Mouse (Mus musculus) liver, embryonic 14 days (tissue): ENCODE data around the gene Ret. TPM values are rescaled to one million over a fixed set of nuclear protein-coding genes. Genes with fewer than 3 reads are reported as not detected.

Experiments
- polyA plus RNA-seq: library from polyadenylated mRNA; depleted of rRNA; stranded (reverse); fragments of >200 nt; gene quantifications from 2 replicates; pipeline ENCODE4 v1.2.3, GENCODE M21; 2012; rRNA removed

The Ret gene
- 0.01 TPM in 2 replicates for polyA plus RNA-seq

DNA sequence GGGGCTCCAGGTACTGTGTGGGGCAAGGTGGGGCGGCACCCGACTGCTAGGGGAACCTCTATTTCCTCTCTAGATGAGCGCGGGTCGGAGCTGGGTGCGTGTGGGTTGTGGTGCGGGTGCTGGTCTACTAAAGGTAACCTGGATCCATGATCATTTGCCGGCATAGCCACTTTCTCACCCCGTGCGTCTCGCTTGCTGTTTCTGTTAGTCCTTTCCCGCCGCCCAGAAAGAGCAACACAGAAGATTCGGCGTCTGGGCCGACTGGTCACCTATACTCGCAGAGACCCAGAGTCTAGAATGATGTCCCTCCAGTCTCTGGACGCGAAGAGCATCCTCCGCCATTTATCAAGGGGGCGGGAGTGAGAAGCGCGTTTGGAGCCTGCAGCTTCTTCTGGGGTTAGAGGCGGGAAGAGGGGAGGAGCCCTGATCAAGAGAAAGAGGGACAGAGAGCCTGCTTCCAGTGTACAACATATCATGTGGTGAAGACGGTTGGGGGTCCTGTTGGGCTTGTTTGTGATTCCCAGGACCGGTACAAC lies at the start of gene Ret:
Gene Ret (minus strand): TSS at position 279 of the 536 bp plus-strand sequence.

DNA sequence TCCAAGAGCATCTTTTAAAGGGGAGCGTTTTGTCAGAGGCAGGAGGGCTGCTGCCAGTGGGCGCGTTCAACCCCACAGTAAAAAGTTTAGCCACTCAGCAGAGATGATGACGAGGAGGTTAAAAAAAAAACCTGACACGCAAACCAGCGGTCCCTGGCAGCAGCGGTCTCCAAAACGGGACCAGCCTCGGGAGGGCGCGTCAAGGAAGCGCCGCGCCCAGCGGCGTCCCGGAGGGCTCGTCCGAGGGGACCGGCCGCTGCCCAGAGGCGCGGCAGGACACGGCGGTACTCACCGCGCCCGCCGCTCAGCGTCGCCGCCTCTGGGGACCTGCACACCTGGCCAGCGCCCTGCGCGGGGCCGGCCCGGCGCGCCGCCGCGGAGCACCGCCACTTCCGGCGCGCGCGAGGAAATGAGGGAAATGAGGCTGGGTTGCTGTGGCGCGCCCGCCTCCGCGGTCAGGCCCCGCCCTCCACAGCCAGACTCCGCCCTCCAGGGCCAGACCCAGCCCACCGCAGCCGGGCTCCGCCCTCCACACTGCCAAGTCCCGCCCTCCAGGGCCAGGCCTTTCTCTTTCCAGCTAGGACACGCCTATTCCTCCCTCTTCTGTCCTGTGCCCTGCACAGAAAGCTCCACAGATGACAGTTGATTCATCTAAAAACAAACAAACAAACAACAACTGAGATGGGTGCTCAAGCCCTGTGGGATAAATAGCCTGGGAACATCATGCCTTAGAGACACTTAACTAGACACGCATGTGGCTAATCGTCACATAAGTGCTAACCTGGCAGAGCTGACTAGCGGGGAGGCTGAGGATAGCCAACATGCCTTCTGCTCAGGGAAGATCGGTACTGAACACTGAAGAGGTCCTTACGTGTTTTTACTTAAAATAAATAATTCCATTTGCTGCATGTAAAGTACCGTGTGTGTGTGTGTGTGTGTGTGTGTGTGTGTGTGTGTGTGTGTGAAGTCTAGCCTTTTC lies 58.5 kb downstream of the Ret start, which contains the start of gene Csgalnact2:
Gene Csgalnact2 (minus strand): TSS at position 410 of the 979 bp plus-strand sequence.

Other genes with a start within 250 kb of the Ret start
- gene Rasgef1a, start 186.3 kb downstream of the Ret start, polyA plus RNA-seq = 0.02 and 0.05 TPM in 2 replicates
- 4.8 and 5.9 TPM in 2 replicates for gene Csgalnact2, start 58.6 kb downstream of the Ret start, polyA plus RNA-seq
- gene Bms1, start 221.8 kb upstream of the Ret start, polyA plus RNA-seq = 12.6 and 13.1 TPM in 2 replicates